Mouse (Mus musculus): ENCODE measurements around the gene Mtcp1. TPM values are rescaled to one million over a fixed set of nuclear protein-coding genes. Genes with fewer than 3 reads are reported as not detected.

Mtcp1 gene
- total RNA-seq (2023): 10 to 100 TPM; 14.0 to 17.3 TPM

DNA sequence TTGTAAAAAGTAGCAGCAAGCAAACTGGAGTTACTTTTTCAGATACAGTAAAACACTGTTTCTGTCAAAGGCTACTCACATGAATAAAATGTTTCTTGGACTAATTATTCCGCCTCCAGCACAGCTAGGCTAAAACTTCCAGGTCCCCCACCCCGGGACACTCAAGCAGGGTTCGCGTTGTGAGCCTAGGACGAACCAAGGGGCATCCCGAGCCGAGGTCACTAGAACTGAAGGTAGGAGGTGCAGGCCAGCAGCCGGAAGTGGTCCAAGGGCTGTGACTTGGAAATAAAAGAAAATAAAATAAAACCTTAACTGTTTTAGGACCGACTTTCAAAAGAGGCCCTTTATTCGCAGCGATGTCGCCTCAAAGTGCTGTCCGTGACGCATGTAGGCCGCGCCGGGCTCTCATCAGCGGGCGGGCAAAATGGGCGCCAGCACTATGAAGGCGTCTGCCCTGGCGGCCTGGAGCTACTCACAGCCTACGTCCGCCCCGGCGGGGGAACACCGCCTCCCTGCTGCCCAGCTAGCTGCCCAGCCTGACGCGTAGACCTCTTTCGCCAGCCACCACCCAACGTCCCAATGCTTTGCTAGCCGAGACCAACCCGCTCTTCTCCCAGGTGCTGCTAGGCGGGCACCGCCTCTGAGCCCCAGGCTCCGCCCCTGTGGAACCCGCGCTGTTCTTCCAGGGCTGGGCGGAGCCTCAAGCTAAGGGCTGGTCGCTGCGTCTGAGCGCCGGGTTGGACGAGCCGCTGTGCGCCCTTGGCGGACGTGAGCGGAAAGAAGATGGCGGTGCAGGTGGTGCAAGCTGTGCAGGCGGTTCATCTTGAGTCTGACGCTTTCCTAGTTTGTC lies at the start of gene Mtcp1, which contains the start of the genes Cmc4 and Brcc3:
Gene Mtcp1 (minus strand): TSS at position 653 of the 850 bp plus-strand sequence.
Gene Cmc4 (minus strand): TSS at position 649 of the 850 bp plus-strand sequence.
Gene Brcc3 (plus strand): TSS at position 693 of the 850 bp plus-strand sequence.

DNA sequence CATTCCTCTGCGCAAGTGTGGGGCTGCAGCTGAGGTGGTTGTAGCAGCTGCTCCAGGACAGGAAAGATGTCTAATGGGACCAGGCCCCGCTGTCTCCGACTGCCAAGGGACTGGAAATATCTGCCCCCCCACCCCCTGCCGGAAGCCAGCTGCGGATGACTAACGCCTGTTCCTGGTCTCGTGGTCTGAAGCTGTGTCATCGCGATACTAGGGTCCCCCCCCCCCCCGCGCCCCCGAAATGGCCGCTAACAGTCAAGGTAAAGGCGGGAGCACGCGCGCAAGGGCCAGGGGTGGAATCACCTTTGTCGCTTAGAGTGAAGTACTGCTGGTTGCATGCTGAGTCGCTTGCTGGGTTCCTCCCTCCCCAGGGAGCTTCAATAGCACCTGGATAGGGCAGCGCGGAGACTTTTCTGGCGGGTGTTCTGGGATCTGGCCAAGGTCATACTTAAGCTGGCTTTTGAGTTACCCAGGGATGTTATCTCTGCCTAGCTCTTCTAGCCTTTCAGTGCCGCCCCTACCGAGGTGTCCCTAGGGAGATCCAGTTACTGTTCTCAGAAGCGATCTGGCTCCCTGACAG lies 34.1 kb downstream of the Mtcp1 start, which contains the start of the genes Fundc2 and F8:
Gene Fundc2 (plus strand): TSS at position 205 of the 577 bp plus-strand sequence.
Gene F8 (minus strand): TSS at position 421 of the 577 bp plus-strand sequence.

Other genes starting within 250 kb of the Mtcp1 start
- gene Fundc2, start 34.2 kb downstream of the Mtcp1 start, total RNA-seq (2023): 10 to 100 TPM; 21.2 to 33.8 TPM
- under 1 TPM; 0.30 to 0.47 TPM for gene F8, start 34.0 kb downstream of the Mtcp1 start, total RNA-seq (2023)
- gene Cmc4, start within 50 bp of the Mtcp1 start, total RNA-seq (2023): 10 to 100 TPM; 13.9 to 14.2 TPM
- gene Brcc3, start within 50 bp of the Mtcp1 start, total RNA-seq (2023): 10 to 100 TPM; 29.5 to 32.8 TPM
- 10 to 100 TPM; 67.4 to 76.3 TPM for gene Vbp1, start 97.7 kb upstream of the Mtcp1 start, total RNA-seq (2023)
- under 1 TPM; 0.15 to 0.20 TPM for gene Rab39b, start 161.6 kb upstream of the Mtcp1 start, total RNA-seq (2023)

All from T-cell, adult 66 days (primary cell).